Mouse (Mus musculus): ENCODE results near the gene Plcxd2.

GRCm38 (mm10) chr16:45935956-45936483 is 74.0 kb downstream of the Plcxd2 start:
- TF ChIP-seq POLR2A (IDR thresholded peaks at IDR 0.05; ENCODE audit: extremely low read depth, insufficient read depth, low read length), result no peak
- TF ChIP-seq CTCF (IDR thresholded peaks at IDR 0.05; ENCODE audit: low read depth, low read length), result no peak

Data from liver, adult 2 months (tissue).